20 mouse cellular contexts compared by ENCODE assay signal in the genomic region with DNA sequence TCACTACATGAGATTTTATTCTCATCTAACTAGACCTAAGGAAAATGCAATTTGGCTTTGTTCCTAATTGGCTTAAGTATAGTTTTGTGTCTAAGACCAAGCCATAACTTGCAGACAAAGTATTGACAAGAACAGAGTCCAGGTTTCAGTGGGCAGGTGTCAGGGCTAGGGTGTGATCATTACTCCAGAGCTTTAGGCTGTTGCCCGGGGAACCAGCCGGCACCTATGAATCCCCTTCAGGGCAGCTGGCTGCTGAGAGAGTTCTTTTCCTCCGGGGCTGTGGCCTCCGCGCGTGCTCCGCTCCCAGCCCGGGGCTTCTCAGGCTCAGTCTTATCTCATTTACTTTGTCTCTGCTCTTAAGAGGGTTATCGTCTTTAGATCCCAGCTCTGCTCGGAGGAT. TPM values are rescaled to one million over a fixed set of nuclear protein-coding genes. Genes with fewer than 3 reads are reported as not detected.
DNase-seq lines count a peak whose midpoint lies in the region; ATAC-seq and TF ChIP-seq lines count a peak whose summit lies in the region.
"Had no signal": no experiment of that assay in that cellular context is flagged by ENCODE, and none has a peak within 500 bp of the region (broad histone marks: within the 10 kb centered on the region; RNA-seq: fewer than 3 reads in every experiment).

No protein-coding gene starts in this region.

- H3K79me2 ChIP-seq in liver, adult 2 months (ENCODE audit: control insufficient read depth, insufficient read depth, low read length) = no peaks in the 10 kb centered on the region

- H3K9ac ChIP-seq in liver, adult 2 months (ENCODE audit: low read depth, low read length) = no peak overlapping the region
- no peak overlapping the region for H3K9ac ChIP-seq in liver, embryonic 12.5 days
- no peak overlapping the region for H3K9ac ChIP-seq in intestine, postnatal 0 days (ENCODE audit: low read depth, low read length)
- H3K9ac ChIP-seq: embryonic facial prominence, embryonic 15.5 days had no signal

- H3K4me2 ChIP-seq in liver, embryonic 12.5 days = no peak overlapping the region
- no peak overlapping the region; the same call in 1 of the 2 replicates for H3K4me2 ChIP-seq in intestine, postnatal 0 days (replicated peaks; ENCODE audit: low read depth)
- H3K4me2 ChIP-seq: embryonic facial prominence, embryonic 15.5 days had no signal

- DNase-seq in adrenal gland, postnatal 10 days = peak; percentile 27
- DNase-seq in adrenal gland, adult 8-10 months = no peak
- DNase-seq in liver, adult 2 months (ENCODE audit: extremely low read depth, low read depth, low spot score) = peak; percentile 32
- peak; percentile 11 for DNase-seq in adrenal gland, postnatal 14 days
- DNase-seq in gastrocnemius, adult 2 months = no peak
- no peak for DNase-seq in c-Kit-positive CD71-positive TER-119-positive erythroid progenitor cells, embryonic 14.5 days (ENCODE audit: low spot score)
- DNase-seq: cerebellum, postnatal 14 days; embryo, embryonic 11 days; gastrocnemius, postnatal 36 days; liver; thymus, adult 18-20 months had no signal

- no peaks in the 10 kb centered on the region for H3K4me1 ChIP-seq in liver, adult 2 months (ENCODE audit: control insufficient read depth, insufficient read depth, low read length)
- no peaks in the 10 kb centered on the region for H3K4me1 ChIP-seq in liver, embryonic 12.5 days
- no peaks in the 10 kb centered on the region for H3K4me1 ChIP-seq in intestine, postnatal 0 days (replicated peaks; ENCODE audit: control insufficient read depth, insufficient read depth, low read length)
- H3K4me1 ChIP-seq: embryonic facial prominence, embryonic 15.5 days had no signal

- no peak for ATAC-seq in liver, embryonic 12.5 days
- ATAC-seq in intestine, postnatal 0 days = 0 out of 2 replicates have a peak, but pooled peaks have one; percentile 22
- ATAC-seq: lung, postnatal 0 days had no signal

- H3K27ac ChIP-seq in liver, adult 2 months (replicated peaks; ENCODE audit: insufficient read depth, low read depth, low read length) = no peak overlapping the region
- H3K27ac ChIP-seq in liver, embryonic 12.5 days = no peak overlapping the region
- no peak overlapping the region for H3K27ac ChIP-seq in intestine, postnatal 0 days (ENCODE audit: low read depth, low read length)
- H3K27ac ChIP-seq in gastrocnemius, adult 2 months = no peak overlapping the region
- H3K27ac ChIP-seq: embryonic facial prominence, embryonic 15.5 days had no signal

- H3K27me3 ChIP-seq in liver, adult 2 months (ENCODE audit: control insufficient read depth, insufficient read depth, low read length) = no peaks in the 10 kb centered on the region
- H3K27me3 ChIP-seq in liver, embryonic 12.5 days (replicated peaks) = no peaks in the 10 kb centered on the region; the same call in 1 of the 2 replicates
- no peaks in the 10 kb centered on the region for H3K27me3 ChIP-seq in intestine, postnatal 0 days (replicated peaks; ENCODE audit: control insufficient read depth, insufficient read depth, low read length)
- H3K27me3 ChIP-seq: CH12.LX; embryonic facial prominence, embryonic 15.5 days had no signal

- TF ChIP-seq POLR2A in liver, adult 2 months (IDR thresholded peaks at IDR 0.05; ENCODE audit: extremely low read depth, insufficient read depth, low read length) = no peak

- 23% methylated on average over 10 of the region's 10 CpGs for WGBS in liver, adult 2 months
- 46% methylated on average over 10 of the region's 10 CpGs for WGBS in liver, embryonic 12.5 days (ENCODE audit: insufficient replicate concordance)
- 34% methylated on average over 10 of the region's 10 CpGs for WGBS in intestine, postnatal 0 days

- H3K4me3 ChIP-seq in liver, adult 2 months (ENCODE audit: insufficient read depth, low read depth, low read length) = no peak overlapping the region
- H3K4me3 ChIP-seq in liver, embryonic 12.5 days = no peak overlapping the region
- no peak overlapping the region for H3K4me3 ChIP-seq in intestine, postnatal 0 days (ENCODE audit: low read depth, low read length)
- no peak overlapping the region for H3K4me3 ChIP-seq in gastrocnemius, adult 2 months
- H3K4me3 ChIP-seq: embryonic facial prominence, embryonic 15.5 days had no signal

- no peak for TF ChIP-seq CTCF in liver, adult 2 months (IDR thresholded peaks at IDR 0.05; ENCODE audit: low read depth, low read length)
- TF ChIP-seq CTCF in intestine, postnatal 0 days (IDR thresholded peaks at IDR 0.05; ENCODE audit: low read depth) = no peak
- TF ChIP-seq CTCF in gastrocnemius, adult 2 months (IDR thresholded peaks at IDR 0.05) = no peak

- H3K9me3 ChIP-seq in liver, embryonic 12.5 days (replicated peaks) = no peaks in the 10 kb centered on the region
- no peaks in the 10 kb centered on the region for H3K9me3 ChIP-seq in intestine, postnatal 0 days (ENCODE audit: control insufficient read depth)
- H3K9me3 ChIP-seq: embryonic facial prominence, embryonic 15.5 days had no signal

- H3K36me3 ChIP-seq in liver, adult 2 months (ENCODE audit: control insufficient read depth, insufficient read depth, low read length) = no peaks in the 10 kb centered on the region
- H3K36me3 ChIP-seq in liver, embryonic 12.5 days = no peaks in the 10 kb centered on the region
- H3K36me3 ChIP-seq in intestine, postnatal 0 days (ENCODE audit: control insufficient read depth, insufficient read depth) = no peaks in the 10 kb centered on the region
- H3K36me3 ChIP-seq: embryonic facial prominence, embryonic 15.5 days had no signal

- intact Hi-C loops in gastrocnemius, adult 2 months (cut with DNase I) = no loop called here

RNA-seq across cellular contexts. Expression of a gene that starts 0.7 kb away (rescaled TPM):
- under 1 TPM; 0.57 to 0.91 TPM for total RNA-seq in adrenal gland, postnatal 10 days (2021)
- under 1 TPM in 2 of 4 experiments, not detected in 2; 0.40 to 0.46 TPM for total RNA-seq in adrenal gland, adult 8-10 months (2022)
- total RNA-seq in liver, adult 2 months (2014; rRNA removed) = 0.09 TPM in 1 of 2 replicates, not detected in the other
- polyA plus RNA-seq in liver, adult 2 months (2012; rRNA removed) = 0.02 TPM in 1 of 2 replicates, not detected in the other
- polyA plus RNA-seq in liver, embryonic 12.5 days (2016; fragmentation: Nextera tagmentation; extraction: Ambion mirVana) = 0.08 TPM in 1 of 2 replicates, not detected in the other
- 0.45 and 0.93 TPM in 2 replicates for total RNA-seq in adrenal gland, postnatal 14 days (2021)
- polyA plus RNA-seq in intestine, postnatal 0 days (2015; fragmentation: Nextera tagmentation; extraction: Ambion mirVana) = not detected in 2 replicates
- total RNA-seq in gastrocnemius, adult 2 months (2021) = not detected
- total RNA-seq: CH12.LX; gastrocnemius, postnatal 36 days had no signal
- polyA plus RNA-seq: embryonic facial prominence, embryonic 15.5 days; forebrain, embryonic 11.5 days; hindbrain, embryonic 11.5 days; kidney, embryonic 16.5 days; neural tube, embryonic 11.5 days had no signal

RNA-seq across cellular contexts. Expression of a gene that starts 25.6 kb away (rescaled TPM):
- total RNA-seq in adrenal gland, postnatal 10 days (2021) = 1 to 10 TPM in 1 of 2 experiments, under 1 TPM in 1; 0.54 to 1.5 TPM
- 1 to 10 TPM; 1.6 to 9.6 (median 5.1) TPM for total RNA-seq in adrenal gland, adult 8-10 months (2022)
- total RNA-seq in liver, adult 2 months (2014; rRNA removed) = 0.46 and 0.74 TPM in 2 replicates
- polyA plus RNA-seq in liver, adult 2 months (2012; rRNA removed) = 0.16 and 0.56 TPM in 2 replicates
- 0.17 and 0.19 TPM in 2 replicates for polyA plus RNA-seq in liver, embryonic 12.5 days (2016; fragmentation: Nextera tagmentation; extraction: Ambion mirVana)
- total RNA-seq in adrenal gland, postnatal 14 days (2021) = 0.41 and 2.1 TPM in 2 replicates
- polyA plus RNA-seq in intestine, postnatal 0 days (2015; fragmentation: Nextera tagmentation; extraction: Ambion mirVana) = 1.6 TPM in 2 replicates
- under 1 TPM in 1 of 2 experiments, not detected in 1; 0.26 TPM for total RNA-seq in gastrocnemius, adult 2 months (2021)
- polyA plus RNA-seq: forebrain, embryonic 11.5 days; hindbrain, embryonic 11.5 days; neural tube, embryonic 11.5 days had no signal

RNA-seq across cellular contexts. Expression of a gene that starts 51.3 kb away (rescaled TPM):
- total RNA-seq in adrenal gland, postnatal 10 days (2021) = 100 to 1,000 TPM in 1 of 2 experiments, 10 to 100 TPM in 1; 25.0 to 167 TPM
- 1 to 10 TPM in 2 of 4 experiments, not detected in 2; 4.1 to 5.3 TPM for total RNA-seq in adrenal gland, adult 8-10 months (2022)
- total RNA-seq in liver, adult 2 months (2014; rRNA removed) = 0.28 TPM in 1 of 2 replicates, not detected in the other
- 0.18 and 0.45 TPM in 2 replicates for polyA plus RNA-seq in liver, adult 2 months (2012; rRNA removed)
- 1.2 and 1.5 TPM in 2 replicates for polyA plus RNA-seq in liver, embryonic 12.5 days (2016; fragmentation: Nextera tagmentation; extraction: Ambion mirVana)
- not detected in 2 replicates for total RNA-seq in adrenal gland, postnatal 14 days (2021)
- polyA plus RNA-seq in intestine, postnatal 0 days (2015; fragmentation: Nextera tagmentation; extraction: Ambion mirVana) = 0.24 and 0.90 TPM in 2 replicates
- total RNA-seq in gastrocnemius, adult 2 months (2021) = 1,000 to 10,000 TPM; 1,384 to 2,252 TPM
- polyA plus RNA-seq: forebrain, embryonic 11.5 days had no signal

Comparison
In these comparisons a context has a peak if more than half of its experiments do, and no peak if none do; other contexts are left out.
1. DNase-seq: peak in adrenal gland, postnatal 10 days (single experiment), liver, adult 2 months (single experiment) and adrenal gland, postnatal 14 days (single experiment); none in adrenal gland, adult 8-10 months (single experiment), gastrocnemius, adult 2 months (single experiment) and c-Kit-positive CD71-positive TER-119-positive erythroid progenitor cells, embryonic 14.5 days (single experiment).
2. RNA of a gene that starts 51.3 kb away (total RNA-seq): 1,384 to 2,252 TPM in gastrocnemius, adult 2 months; 25.0 to 167 TPM in adrenal gland, postnatal 10 days, 4.1 to 5.3 TPM in adrenal gland, adult 8-10 months, 0.28 TPM in liver, adult 2 months and not detected in adrenal gland, postnatal 14 days; every median in the first group is over 4 times any median in the second.